Mouse (Mus musculus) leukemia stem cell, adult 10-12 weeks (primary cell): ENCODE results near the gene Spryd3. TPM values are rescaled to one million over a fixed set of nuclear protein-coding genes. Genes with fewer than 3 reads are reported as not detected.

Experiments
- polyA plus RNA-seq: library from polyadenylated mRNA; stranded (reverse); fragments of >175 nt; gene quantifications from 2 replicates; pipeline ENCODE4 v1.2.3, GENCODE M21; 2012; ENCODE audit warnings: low replicate concordance

Gene Spryd3
- 7.8 and 13.8 TPM in 2 replicates for polyA plus RNA-seq

GRCm38 (mm10) chr15:102136129-102136758 is at the start of gene Spryd3:
TSS of gene Spryd3 (minus strand) at chr15:102136234.

GRCm38 (mm10) chr15:102150301-102151135 is 14.5 kb upstream of the Spryd3 start, which contains the start of gene Soat2:
TSS of gene Soat2 (plus strand) at chr15:102150526.

GRCm38 (mm10) chr15:102144274-102144711 is 8.3 kb upstream of the Spryd3 start, which contains the start of gene Igfbp6:
TSS of gene Igfbp6 (plus strand) at chr15:102144362.

GRCm38 (mm10) chr15:102100161-102100981 is 35.7 kb downstream of the Spryd3 start, which contains the start of gene Tns2:
TSS of gene Tns2 (plus strand) at chr15:102100413.

GRCm38 (mm10) chr15:102073559-102074069 is 62.4 kb downstream of the Spryd3 start, which contains the start of gene Eif4b:
TSS of gene Eif4b (plus strand) at chr15:102073773.

Other genes with a start within 250 kb of the Spryd3 start
- not detected in 2 replicates for gene Krt76, start 243.3 kb downstream of the Spryd3 start, polyA plus RNA-seq
- not detected in 2 replicates for gene Krt4, start 211.5 kb downstream of the Spryd3 start, polyA plus RNA-seq
- not detected in 2 replicates for gene Krt79, start 195.9 kb downstream of the Spryd3 start, polyA plus RNA-seq
- 0.05 TPM in 1 of 2 replicates, not detected in the other for gene Krt78, start 181.9 kb downstream of the Spryd3 start, polyA plus RNA-seq
- 0.23 and 0.29 TPM in 2 replicates for gene Krt8, start 131.8 kb downstream of the Spryd3 start, polyA plus RNA-seq
- not detected in 2 replicates for gene Krt18, start 108.1 kb downstream of the Spryd3 start, polyA plus RNA-seq
- gene Eif4b, start 62.5 kb downstream of the Spryd3 start, polyA plus RNA-seq = 112 and 151 TPM in 2 replicates
- 2.3 and 5.2 TPM in 2 replicates for gene Tns2, start 35.8 kb downstream of the Spryd3 start, polyA plus RNA-seq
- 1.1 and 3.7 TPM in 2 replicates for gene Igfbp6, start 8.1 kb upstream of the Spryd3 start, polyA plus RNA-seq
- 5.4 and 8.2 TPM in 2 replicates for gene Soat2, start 14.3 kb upstream of the Spryd3 start, polyA plus RNA-seq
- gene Zfp740, start 67.0 kb upstream of the Spryd3 start, polyA plus RNA-seq = 10.9 and 11.5 TPM in 2 replicates
- 6.3 and 8.9 TPM in 2 replicates for gene Csad, start 68.5 kb upstream of the Spryd3 start, polyA plus RNA-seq
- gene Itgb7, start 95.7 kb upstream of the Spryd3 start, polyA plus RNA-seq = 168 and 223 TPM in 2 replicates
- gene Rarg, start 121.3 kb upstream of the Spryd3 start, polyA plus RNA-seq = 11.2 and 12.3 TPM in 2 replicates
- not detected in 2 replicates for gene Gm9918, start 134.3 kb upstream of the Spryd3 start, polyA plus RNA-seq
- gene Mfsd5, start 143.2 kb upstream of the Spryd3 start, polyA plus RNA-seq = 50.2 and 91.4 TPM in 2 replicates
- 19.4 and 42.7 TPM in 2 replicates for gene Espl1, start 160.0 kb upstream of the Spryd3 start, polyA plus RNA-seq
- gene Pfdn5, start 189.9 kb upstream of the Spryd3 start, polyA plus RNA-seq = 2.9 and 10.3 TPM in 2 replicates
- 25.7 and 87.7 TPM in 2 replicates for gene Myg1, start 195.5 kb upstream of the Spryd3 start, polyA plus RNA-seq
- gene Aaas, start 214.5 kb upstream of the Spryd3 start, polyA plus RNA-seq = 29.3 and 184 TPM in 2 replicates
- not detected in 2 replicates for gene Sp7, start 230.9 kb upstream of the Spryd3 start, polyA plus RNA-seq